Mouse (Mus musculus) embryonic fibroblast, embryonic 13.5 days (primary cell): ENCODE data around the gene Ccdc92b. TPM values are rescaled to one million over a fixed set of nuclear protein-coding genes. Genes with fewer than 3 reads are reported as not detected.

ENCODE experiments used
- H3K27ac ChIP-seq: 2 replicates; pipeline ENCODE4 v1.5.1; 2012; ENCODE audit warnings: low read length, control low read depth, inconsistent platforms; ENCODE audit not compliant: insufficient read depth
- H3K4me1 ChIP-seq: 2 replicates; pipeline ENCODE4 v1.6.1; 2011; ENCODE audit warnings: low read length; ENCODE audit not compliant: control insufficient read depth, insufficient read depth
- H3K4me3 ChIP-seq: 2 replicates; pipeline ENCODE4 v1.5.1; 2011; ENCODE audit warnings: mild to moderate bottlenecking, control low read depth, low read length; ENCODE audit not compliant: insufficient read depth
- CTCF ChIP-seq: IDR thresholded peaks from 2 replicates; pipeline ENCODE4 v1.5.1; 2011; ENCODE audit warnings: mild to moderate bottlenecking, control low read depth, low read length, moderate library complexity, borderline replicate concordance; ENCODE audit not compliant: insufficient read depth
- POLR2A ChIP-seq: IDR thresholded peaks from 2 replicates; pipeline ENCODE4 v1.6.1; 2011; ENCODE audit warnings: low read depth, mild to moderate bottlenecking, control low read depth, low read length, moderate library complexity
- polyA plus RNA-seq: library from polyadenylated mRNA; stranded (reverse); fragments of >200 nt; gene quantifications from 2 replicates; pipeline ENCODE4 v1.2.4, GENCODE M21; 2011; ENCODE audit warnings: low read depth; ENCODE audit not compliant: missing spikeins, insufficient read length

Ccdc92b gene
- polyA plus RNA-seq, 1 experiment, result not detected

- H3K27ac ChIP-seq, result no peak overlapping the region
- TF ChIP-seq POLR2A, result no peak
- TF ChIP-seq CTCF, result no peak
- no peaks in the 10 kb centered on the region for H3K4me1 ChIP-seq
- no peak overlapping the region for H3K4me3 ChIP-seq
Observed at GRCm38 (mm10) chr11:74631880-74632789, 12.7 kb downstream of the Ccdc92b start.

GRCm38 (mm10) chr11:74634490-74635275, 15.3 kb downstream of the Ccdc92b start:
- H3K27ac ChIP-seq, result no peak overlapping the region
- H3K4me1 ChIP-seq, result 0 out of 2 replicates have a peak, but pooled peaks cover 3% of the 10 kb centered on the region
- H3K4me3 ChIP-seq, result no peak overlapping the region
- TF ChIP-seq CTCF (peak; percentile 29; the same call in 1 of the 2 replicates), POLR2A (no peak)

GRCm38 (mm10) chr11:74637486-74637885, 18.1 kb downstream of the Ccdc92b start:
- no peak for TF ChIP-seq CTCF
- TF ChIP-seq POLR2A, result no peak
- no peak overlapping the region for H3K27ac ChIP-seq
- 0 out of 2 replicates have a peak, but pooled peaks cover 3% of the 10 kb centered on the region for H3K4me1 ChIP-seq
- H3K4me3 ChIP-seq, result peak overlapping the region; percentile 53

GRCm38 (mm10) chr11:74637971-74638790, 18.8 kb downstream of the Ccdc92b start:
- Histone ChIP-seq H3K4me3 (peak overlapping the region; percentile 53), H3K27ac (peak overlapping the region; percentile 54), H3K4me1 (0 out of 2 replicates have a peak, but pooled peaks cover 3% of the 10 kb centered on the region)
- peak; percentile 42 for TF ChIP-seq CTCF
- peak; percentile 65 for TF ChIP-seq POLR2A

GRCm38 (mm10) chr11:74638791-74639411, 19.5 kb downstream of the Ccdc92b start:
- Histone ChIP-seq H3K27ac (no peak overlapping the region), H3K4me3 (peak overlapping the region; percentile 32), H3K4me1 (0 out of 2 replicates have a peak, but pooled peaks cover 3% of the 10 kb centered on the region)
- TF ChIP-seq CTCF, result no peak
- no peak for TF ChIP-seq POLR2A

- Histone ChIP-seq H3K27ac (no peak overlapping the region), H3K4me1 (0 out of 2 replicates have a peak, but pooled peaks cover 3% of the 10 kb centered on the region)
Observed at GRCm38 (mm10) chr11:74639628-74640027, 20.2 kb downstream of the Ccdc92b start.

GRCm38 (mm10) chr11:74647966-74648365, 28.6 kb downstream of the Ccdc92b start:
- Histone ChIP-seq H3K4me1 (peaks cover 7% of the 10 kb centered on the region; the same call in 1 of the 2 replicates), H3K4me3 (no peak overlapping the region), H3K27ac (no peak overlapping the region)
- no peak for TF ChIP-seq CTCF
- no peak for TF ChIP-seq POLR2A

More at GRCm38 (mm10) chr11:74639628-74640027, 20.2 kb downstream of the Ccdc92b start:
- no peak for TF ChIP-seq POLR2A
- no peak for TF ChIP-seq CTCF
- H3K4me3 ChIP-seq, result no peak overlapping the region

GRCm38 (mm10) chr11:74648676-74649075, 29.3 kb downstream of the Ccdc92b start:
- peaks cover 7% of the 10 kb centered on the region; the same call in 1 of the 2 replicates for H3K4me1 ChIP-seq
- peak overlapping the region; percentile 49 for H3K27ac ChIP-seq
- TF ChIP-seq POLR2A, result no peak
- TF ChIP-seq CTCF, result no peak
- peak overlapping the region; percentile 87 for H3K4me3 ChIP-seq
